Mouse (Mus musculus): ENCODE data around the gene Acp7. TPM values are rescaled to one million over a fixed set of nuclear protein-coding genes. Genes with fewer than 3 reads are reported as not detected.

The Acp7 gene
- 0.77 TPM in 1 of 2 replicates, not detected in the other for polyA plus RNA-seq (2015; fragmentation: Nextera tagmentation; extraction: Ambion mirVana)

DNA sequence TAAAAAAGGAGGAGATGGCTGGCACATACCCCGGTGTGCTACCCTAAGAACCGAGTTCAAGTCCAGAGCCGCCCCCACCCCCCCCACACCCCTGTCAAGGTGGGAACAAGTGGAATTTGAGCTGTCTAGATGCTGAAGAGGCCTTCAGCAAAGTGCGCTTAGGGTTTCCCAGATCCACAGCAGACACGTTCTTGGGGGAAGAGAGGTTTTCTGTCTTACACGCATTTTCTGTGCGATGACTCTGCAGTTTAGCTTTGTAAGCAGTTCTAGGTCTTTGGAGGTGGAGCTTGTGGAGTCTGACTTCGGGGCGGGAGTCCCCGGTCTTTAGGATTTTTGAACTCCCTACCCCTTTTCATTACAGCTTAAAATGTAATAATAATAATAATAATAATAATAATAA is at the start of gene Acp7:
Acp7 (minus strand) TSS at position 260 of the 400 bp plus-strand sequence.

DNA sequence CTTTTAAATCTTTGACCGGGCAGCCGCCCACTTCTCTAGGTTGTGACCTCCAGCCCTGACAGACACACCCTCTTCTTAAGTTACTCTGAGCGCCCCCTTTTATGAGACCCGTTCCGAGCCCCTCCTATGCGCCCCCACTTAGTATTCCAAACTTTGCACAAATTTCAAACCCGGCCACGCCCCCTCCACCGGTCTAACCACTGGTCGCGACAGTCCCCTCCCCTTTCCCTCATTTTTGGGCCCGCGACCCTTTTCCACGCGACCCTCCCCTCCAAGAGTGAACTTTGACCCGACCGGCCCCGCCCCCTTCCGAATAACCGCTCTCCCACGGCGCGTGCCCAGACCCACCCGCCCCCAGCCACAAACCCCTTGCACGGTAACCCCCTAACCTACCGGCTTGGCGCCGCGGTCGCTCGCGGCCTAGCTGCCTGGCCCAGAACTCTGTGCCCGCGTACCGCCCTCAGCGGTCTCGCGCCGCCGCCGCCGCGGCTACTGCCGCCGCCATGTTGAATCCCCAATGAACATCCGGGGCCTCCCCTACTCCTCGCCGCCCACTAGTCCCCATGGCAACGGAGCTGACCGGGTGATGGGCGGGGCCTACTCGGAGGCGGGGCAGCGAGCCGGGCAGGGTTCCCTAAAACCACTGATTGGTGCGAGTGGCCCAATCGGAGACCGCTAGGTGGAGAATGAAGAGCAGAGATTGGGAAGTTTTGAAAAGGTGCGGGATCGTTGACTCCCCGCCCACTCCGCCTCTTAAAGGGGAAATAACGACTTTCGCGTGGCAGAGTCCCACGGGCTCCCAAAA is 33.3 kb downstream of the Acp7 start, which contains the start of the genes Samd4b and Pak4:
Samd4b (minus strand) TSS at position 503 of the 805 bp plus-strand sequence.
Pak4 (minus strand) TSS at position 544 of the 805 bp plus-strand sequence.

Small RNAs within 50 kb of the gene (microRNA-seq; reads per million reads assigned to microRNA genes)
- gene Mir7049, result 0 to 0.21 reads per million in 2 experiments

Other genes with a start within 250 kb of the Acp7 start
- 39.1 and 40.9 TPM in 2 replicates for gene Med29, start 238.6 kb downstream of the Acp7 start, polyA plus RNA-seq (2015; fragmentation: Nextera tagmentation; extraction: Ambion mirVana)
- 49.3 TPM in 2 replicates for gene Paf1, start 238.4 kb downstream of the Acp7 start, polyA plus RNA-seq (2015; fragmentation: Nextera tagmentation; extraction: Ambion mirVana)
- 21.4 and 29.1 TPM in 2 replicates for gene Gmfg, start 193.9 kb downstream of the Acp7 start, polyA plus RNA-seq (2015; fragmentation: Nextera tagmentation; extraction: Ambion mirVana)
- gene Lrfn1, start 179.4 kb downstream of the Acp7 start, polyA plus RNA-seq (2015; fragmentation: Nextera tagmentation; extraction: Ambion mirVana), result 0.38 and 0.43 TPM in 2 replicates
- gene Ifnl2, start 120.9 kb downstream of the Acp7 start, polyA plus RNA-seq (2015; fragmentation: Nextera tagmentation; extraction: Ambion mirVana), result not detected in 2 replicates
- not detected in 2 replicates for gene Ifnl3, start 108.5 kb downstream of the Acp7 start, polyA plus RNA-seq (2015; fragmentation: Nextera tagmentation; extraction: Ambion mirVana)
- gene Sycn, start 90.4 kb downstream of the Acp7 start, polyA plus RNA-seq (2015; fragmentation: Nextera tagmentation; extraction: Ambion mirVana), result not detected in 2 replicates
- gene Nccrp1, start 84.1 kb downstream of the Acp7 start, polyA plus RNA-seq (2015; fragmentation: Nextera tagmentation; extraction: Ambion mirVana), result 1.8 TPM in 1 of 2 replicates, not detected in the other
- 11.0 and 11.5 TPM in 2 replicates for gene Samd4b, start 33.2 kb downstream of the Acp7 start, polyA plus RNA-seq (2015; fragmentation: Nextera tagmentation; extraction: Ambion mirVana)
- 5.7 and 6.5 TPM in 2 replicates for gene Pak4, start 33.1 kb downstream of the Acp7 start, polyA plus RNA-seq (2015; fragmentation: Nextera tagmentation; extraction: Ambion mirVana)
- gene Fbxo27, start 61.5 kb upstream of the Acp7 start, polyA plus RNA-seq (2015; fragmentation: Nextera tagmentation; extraction: Ambion mirVana), result 1.9 and 2.6 TPM in 2 replicates
- 31.7 and 38.9 TPM in 2 replicates for gene Fbxo17, start 85.5 kb upstream of the Acp7 start, polyA plus RNA-seq (2015; fragmentation: Nextera tagmentation; extraction: Ambion mirVana)
- 81.3 and 93.6 TPM in 2 replicates for gene Mrps12, start 110.5 kb upstream of the Acp7 start, polyA plus RNA-seq (2015; fragmentation: Nextera tagmentation; extraction: Ambion mirVana)
- 17.2 and 19.4 TPM in 2 replicates for gene Sars2, start 110.7 kb upstream of the Acp7 start, polyA plus RNA-seq (2015; fragmentation: Nextera tagmentation; extraction: Ambion mirVana)
- gene Ccer2, start 124.8 kb upstream of the Acp7 start, polyA plus RNA-seq (2015; fragmentation: Nextera tagmentation; extraction: Ambion mirVana), result not detected in 2 replicates
- gene Sirt2, start 135.4 kb upstream of the Acp7 start, polyA plus RNA-seq (2015; fragmentation: Nextera tagmentation; extraction: Ambion mirVana), result 62.9 and 66.0 TPM in 2 replicates
- 30.2 and 30.6 TPM in 2 replicates for gene Nfkbib, start 136.2 kb upstream of the Acp7 start, polyA plus RNA-seq (2015; fragmentation: Nextera tagmentation; extraction: Ambion mirVana)
- 2.5 and 3.7 TPM in 2 replicates for gene Rinl, start 157.6 kb upstream of the Acp7 start, polyA plus RNA-seq (2015; fragmentation: Nextera tagmentation; extraction: Ambion mirVana)
- 135 and 152 TPM in 2 replicates for gene Hnrnpl, start 177.2 kb upstream of the Acp7 start, polyA plus RNA-seq (2015; fragmentation: Nextera tagmentation; extraction: Ambion mirVana)
- 346 and 375 TPM in 2 replicates for gene Ech1, start 193.9 kb upstream of the Acp7 start, polyA plus RNA-seq (2015; fragmentation: Nextera tagmentation; extraction: Ambion mirVana)
- 11.0 and 14.1 TPM in 2 replicates for gene Lgals4, start 202.5 kb upstream of the Acp7 start, polyA plus RNA-seq (2015; fragmentation: Nextera tagmentation; extraction: Ambion mirVana)
- gene Lgals7, start 232.5 kb upstream of the Acp7 start, polyA plus RNA-seq (2015; fragmentation: Nextera tagmentation; extraction: Ambion mirVana), result 0.90 and 22.5 TPM in 2 replicates